Mouse (Mus musculus): Measurements from ENCODE around the gene Epb41l1.

GRCm38 (mm10) chr2:156422631-156423030 is 1.9 kb downstream of the Epb41l1 start:
- TF ChIP-seq CTCF (IDR thresholded peaks at IDR 0.05; ENCODE audit: borderline replicate concordance, extremely low read depth, insufficient read depth, insufficient read length), result no peak
- TF ChIP-seq POLR2A (IDR thresholded peaks at IDR 0.05; ENCODE audit: borderline replicate concordance, extremely low read depth, insufficient read depth, insufficient read length, poor library complexity, severe bottlenecking), result no peak

Measured in brain, embryonic 14.5 days (tissue).